Mouse (Mus musculus) cerebellum, adult 9-11 months (tissue): Measurements from ENCODE around the gene Zcrb1.
A peak's percentile ranks its signal among the peaks of the same experiment; 100 is the strongest.

Experiments used
- DNase-seq: peaks from one replicate; pipeline ENCODE4 v3.0.0; 2022

The Zcrb1 gene

DNA sequence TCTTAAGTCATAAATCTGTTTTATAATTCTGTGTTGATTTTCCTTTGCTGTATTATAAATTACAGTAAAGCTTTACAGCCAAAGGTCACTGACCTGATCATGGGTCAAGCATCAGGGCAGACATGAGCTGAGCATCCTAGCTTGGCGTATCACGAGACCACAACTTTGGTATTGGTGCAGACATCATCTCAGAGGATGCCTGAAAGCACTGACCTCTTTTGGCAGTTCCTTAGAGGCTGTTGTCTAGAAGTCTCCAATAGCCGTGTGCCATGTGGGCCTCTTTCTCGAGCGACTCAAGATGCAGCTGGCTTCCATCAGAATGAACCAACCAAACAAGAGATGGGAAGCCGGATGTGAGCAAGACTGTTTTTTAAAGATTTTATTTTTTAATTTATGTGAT is 32.6 kb downstream of the Zcrb1 start:
- DNase-seq, result no peak

DNA sequence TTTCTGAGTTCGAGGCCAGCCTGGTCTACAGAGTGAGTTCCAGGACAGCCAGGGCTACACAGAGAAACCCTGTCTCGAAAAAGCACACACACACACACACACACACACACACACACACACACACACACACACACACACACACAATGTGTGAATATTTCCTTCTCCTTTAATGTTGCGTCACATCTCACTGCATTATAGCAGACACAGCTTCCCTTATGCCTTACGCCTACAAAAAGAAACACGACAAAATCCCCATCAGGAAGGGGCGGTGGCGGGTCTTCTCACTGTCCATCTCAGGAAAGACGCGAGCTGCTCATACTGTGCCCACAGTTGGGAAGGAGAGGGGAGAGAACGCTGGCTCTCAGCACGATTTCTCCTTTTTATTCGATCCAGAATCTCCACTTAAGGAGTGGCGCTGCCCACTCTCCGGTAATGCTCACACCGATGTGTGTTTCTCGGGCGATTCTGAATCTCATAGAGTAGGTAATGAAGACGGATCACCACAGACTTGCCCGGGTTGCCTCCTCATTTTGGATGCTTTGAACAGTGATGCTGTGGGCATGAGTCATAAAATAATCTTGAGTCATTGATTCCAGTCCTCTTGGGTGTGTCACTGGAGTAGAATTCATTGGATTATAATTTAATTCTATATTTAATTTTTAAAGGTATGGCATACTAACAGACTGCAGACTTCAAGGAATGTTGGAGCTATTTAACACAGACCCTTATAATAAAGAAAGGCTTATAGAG is 39.6 kb downstream of the Zcrb1 start:
- DNase-seq, result no peak

DNA sequence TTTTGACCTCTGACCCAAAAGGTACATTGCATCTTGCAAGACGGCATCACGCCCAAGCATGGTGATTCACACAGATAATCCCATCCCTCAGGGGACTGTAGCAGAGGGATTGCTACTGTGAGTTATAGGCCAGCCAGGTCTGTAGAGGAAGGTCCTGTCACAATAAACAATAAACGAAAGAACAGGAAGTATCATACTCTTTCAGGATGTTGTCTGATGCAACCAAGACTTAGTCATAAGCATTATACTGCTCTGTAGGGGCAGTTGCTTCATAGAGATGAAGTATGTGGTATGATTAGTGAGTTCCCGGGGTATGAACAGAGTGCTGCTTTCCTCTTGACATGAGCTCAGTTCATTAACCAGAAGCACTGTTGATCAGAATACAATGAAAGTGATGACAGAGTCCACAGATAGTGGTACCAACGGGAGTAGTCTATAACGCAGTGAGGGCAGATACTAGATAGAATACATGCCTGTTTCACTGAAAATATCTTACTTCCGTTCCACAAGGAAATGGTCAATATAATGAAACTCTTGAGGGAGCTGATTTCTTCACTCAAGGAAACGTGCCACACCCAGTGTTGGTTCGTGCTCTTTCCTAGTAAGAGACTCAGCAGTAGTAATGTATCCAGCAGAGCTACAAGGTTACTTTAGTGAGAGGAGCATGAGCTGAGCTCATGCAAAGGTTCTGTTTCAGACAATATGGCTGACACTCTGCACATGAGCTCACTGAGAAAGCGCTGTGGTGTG is 57.3 kb downstream of the Zcrb1 start:
- DNase-seq, result no peak

DNA sequence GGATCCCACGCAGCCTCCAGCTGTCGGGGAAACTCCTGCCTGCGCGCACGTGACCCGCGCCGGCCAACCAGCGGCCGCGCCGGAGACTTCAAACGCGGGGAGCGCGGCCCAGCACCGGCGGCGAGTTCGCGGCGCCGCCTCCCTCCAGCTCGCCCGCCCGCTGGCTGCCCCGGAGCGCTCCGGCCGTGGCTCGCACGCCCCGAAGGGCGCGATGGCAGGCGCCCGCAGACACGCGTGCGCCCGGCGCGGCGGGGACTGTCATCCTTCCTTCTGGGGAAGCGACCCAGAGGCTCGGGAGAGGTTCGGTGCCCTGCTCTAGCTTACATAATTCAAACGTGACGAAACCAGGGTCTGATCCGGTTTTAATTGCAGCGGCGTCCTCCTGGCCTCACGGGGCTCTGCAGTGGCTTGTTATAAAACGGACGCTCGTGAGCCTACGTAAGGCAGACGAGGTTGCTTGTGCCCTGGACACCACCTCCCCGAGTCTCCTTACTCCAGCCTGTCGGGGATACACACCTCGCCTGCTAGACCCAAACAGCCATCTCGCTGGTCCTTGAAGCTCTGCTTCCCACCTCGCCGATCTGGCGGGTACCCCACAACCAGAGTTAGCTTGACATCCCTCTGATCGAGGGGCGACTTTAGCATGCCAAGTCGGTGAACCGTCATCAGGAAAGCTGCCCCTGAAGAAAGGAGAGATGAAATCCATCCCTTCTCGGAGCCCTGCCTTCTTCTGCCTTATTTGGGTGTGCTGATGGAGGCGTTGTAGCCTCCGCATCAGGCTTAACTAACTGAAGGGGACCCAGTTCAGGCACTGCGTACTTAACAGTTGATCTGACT is 61.0 kb downstream of the Zcrb1 start, which contains the start of gene Yaf2:
Gene Yaf2 (minus strand): TSS at position 11 of the 837 bp plus-strand sequence.
- DNase-seq, result peak; percentile 82

DNA sequence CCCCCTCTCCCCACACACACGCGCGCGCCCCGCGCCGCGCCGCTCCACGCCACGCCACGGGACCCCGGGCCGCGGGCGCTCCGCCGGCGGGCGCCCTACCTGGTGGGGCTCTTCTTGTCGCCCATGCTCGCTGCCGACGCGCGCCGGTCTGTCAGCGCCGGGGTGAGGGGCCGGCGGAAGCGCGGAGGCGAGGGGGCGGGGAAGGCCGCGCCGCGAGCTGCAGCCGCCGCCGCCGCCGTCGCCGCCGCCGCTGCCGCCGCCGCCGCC is 61.5 kb downstream of the Zcrb1 start:
- no peak for DNase-seq
